Mouse (Mus musculus) limb, embryonic 15.5 days (tissue): Measurements from ENCODE around the gene Cdc27. TPM values are rescaled to one million over a fixed set of nuclear protein-coding genes. Genes with fewer than 3 reads are reported as not detected.
A peak's percentile ranks its signal among the peaks of the same experiment; 100 is the strongest.

Source experiments
- ATAC-seq: fragments of 200-750 bp; cut with Nextera tagmentation; 2 replicates; pipeline ENCODE4 v1.8.0; 2017; ENCODE audit warnings: low read depth, moderate TSS enrichment; ENCODE audit not compliant: insufficient number of reproducible peaks, low FRiP score, low TSS enrichment
- H3K27ac ChIP-seq: fragments of 300-500 bp; sonication (generic); 2 replicates; pipeline ENCODE4 v1.5.1; 2015; ENCODE audit warnings: moderate library complexity, mild to moderate bottlenecking, inconsistent platforms
- H3K27me3 ChIP-seq: fragments of 300-500 bp; sonication (generic); 2 replicates; pipeline ENCODE4 v1.6.1; 2015; ENCODE audit warnings: inconsistent platforms
- H3K36me3 ChIP-seq: fragments of 300-500 bp; sonication (generic); 2 replicates; pipeline ENCODE4 v1.6.1; 2015; ENCODE audit warnings: inconsistent platforms
- H3K4me1 ChIP-seq: fragments of 300-500 bp; sonication (generic); 2 replicates; pipeline ENCODE4 v1.6.1; 2015; ENCODE audit warnings: inconsistent platforms
- H3K4me2 ChIP-seq: fragments of 300-500 bp; sonication (generic); 2 replicates; pipeline ENCODE4 v1.6.1; 2015; ENCODE audit warnings: mild to moderate bottlenecking, inconsistent platforms
- H3K4me3 ChIP-seq: fragments of 300-500 bp; sonication (generic); 2 replicates; pipeline ENCODE4 v1.5.1; 2015; ENCODE audit warnings: mild to moderate bottlenecking, inconsistent platforms
- H3K9ac ChIP-seq: fragments of 300-500 bp; sonication (generic); 2 replicates; pipeline ENCODE4 v1.6.1; 2015; ENCODE audit warnings: inconsistent platforms
- H3K9me3 ChIP-seq: fragments of 300-500 bp; sonication (generic); 2 replicates; pipeline ENCODE4 v1.6.1; 2016; ENCODE audit warnings: inconsistent platforms
- WGBS: fragments of 180-500 bp; shearing (Covaris S2); methylation state at CpG from one replicate; pipeline ENCODE4 v1.1.7; 2015; 5-methylcytosine and 5-hydroxymethylcytosine counted together
- polyA plus RNA-seq: library from polyadenylated mRNA; unstranded; fragments of >200 nt; fragmentation: Nextera tagmentation; extraction: Ambion mirVana; gene quantifications from 2 replicates; pipeline ENCODE4 v1.2.1, GENCODE M21; 2015

Cdc27 gene
- polyA plus RNA-seq: 37.4 and 40.6 TPM in 2 replicates

DNA sequence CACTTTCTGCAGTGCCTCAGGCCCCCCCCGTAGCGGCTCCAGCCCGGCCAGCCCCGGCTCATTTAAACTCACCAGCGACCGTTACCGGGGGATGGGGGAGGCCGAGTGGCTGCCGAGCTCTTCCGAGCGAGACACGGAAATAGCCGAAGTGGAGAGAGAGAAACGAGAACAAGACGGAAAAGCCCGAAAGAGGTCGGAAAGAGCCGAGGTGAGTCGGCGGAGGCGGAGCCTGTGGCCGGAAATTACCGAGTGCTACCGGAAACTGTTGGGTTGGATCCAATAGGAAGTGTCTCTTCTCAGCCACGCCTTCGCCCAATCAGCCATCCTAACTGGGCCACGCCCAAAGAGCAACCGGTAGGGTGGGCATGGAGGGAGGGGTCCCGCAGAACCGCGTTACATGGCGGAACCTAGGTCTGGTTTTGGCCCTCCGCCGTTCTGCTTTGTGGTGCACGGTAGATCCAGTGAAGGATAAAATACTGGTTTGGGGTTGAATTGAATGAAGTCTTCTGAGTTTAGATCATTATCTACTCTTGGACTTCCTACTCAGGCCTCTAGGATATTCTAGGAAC, at the start of gene Cdc27, which contains the start of gene Myl4:
TSS of gene Cdc27 (minus strand) at position 215 of the 569 bp plus-strand sequence.
TSS of gene Myl4 (plus strand) at position 258 of the 569 bp plus-strand sequence.
- no peaks in the 10 kb centered on the region for H3K27me3 ChIP-seq
- no peaks in the 10 kb centered on the region for H3K4me1 ChIP-seq
- H3K27ac ChIP-seq: peak within 1 kb of the TSS; percentile 89
- ATAC-seq: peak; percentile 94
- H3K4me2 ChIP-seq: peak within 1 kb of the TSS; percentile 61
- WGBS: under 1% methylated on average over 35 of the region's 35 CpGs
- peak within 1 kb of the TSS; percentile 85 for H3K4me3 ChIP-seq
- H3K9ac ChIP-seq: peak within 1 kb of the TSS; percentile 95
- no peaks in the 10 kb centered on the region for H3K9me3 ChIP-seq
- no peaks in the 10 kb centered on the region; the same call in 1 of the 2 replicates for H3K36me3 ChIP-seq

DNA sequence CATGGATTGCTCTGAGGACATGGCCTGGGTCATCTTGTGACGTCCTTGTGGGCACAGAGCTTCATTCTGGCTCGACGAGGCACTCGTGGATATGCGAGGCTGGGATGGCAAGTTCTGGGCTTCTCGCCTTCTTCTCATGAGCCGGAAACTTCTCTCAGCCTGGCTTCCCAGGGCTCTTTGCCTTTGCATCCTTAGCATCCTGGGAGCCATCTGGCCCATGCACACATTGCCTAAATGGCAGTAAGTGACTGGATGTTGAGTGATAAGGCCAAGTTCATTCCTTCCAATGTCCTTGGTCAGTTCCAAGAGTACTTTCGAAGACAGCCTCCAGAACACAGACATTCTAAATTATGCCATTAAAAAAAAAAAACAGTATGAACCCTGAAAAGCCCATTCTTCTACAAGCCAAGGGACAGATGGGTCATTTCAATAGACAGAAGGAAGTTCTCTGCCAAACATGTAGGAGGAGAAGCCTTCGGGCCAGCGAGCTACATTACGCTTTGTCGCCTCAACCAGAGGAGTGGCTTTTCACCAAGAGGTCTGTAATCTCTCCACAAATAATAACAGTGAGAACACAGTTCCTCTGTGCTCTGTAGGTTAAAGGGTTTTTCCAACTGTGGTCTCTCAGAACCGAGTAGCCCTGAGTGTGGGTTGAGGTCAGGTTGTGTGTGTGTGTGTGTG, 49.0 kb upstream of the Cdc27 start:
- Histone ChIP-seq H3K36me3 (no peaks in the 10 kb centered on the region), H3K9me3 (no peaks in the 10 kb centered on the region), H3K9ac (no peak overlapping the region), H3K27ac (no peak overlapping the region), H3K27me3 (no peaks in the 10 kb centered on the region), H3K4me3 (no peak overlapping the region), H3K4me2 (no peak overlapping the region), H3K4me1 (no peaks in the 10 kb centered on the region)
- WGBS: 83% methylated on average over 13 of the region's 13 CpGs
- no peak for ATAC-seq

GRCm38 (mm10) chr11:104596365-104596764, 45.9 kb upstream of the Cdc27 start:
- Histone ChIP-seq H3K9ac (no peak overlapping the region), H3K4me2 (no peak overlapping the region), H3K9me3 (no peaks in the 10 kb centered on the region), H3K27me3 (no peaks in the 10 kb centered on the region), H3K36me3 (no peaks in the 10 kb centered on the region), H3K4me3 (no peak overlapping the region), H3K27ac (no peak overlapping the region), H3K4me1 (no peaks in the 10 kb centered on the region)
- 79% methylated on average over 10 of the region's 10 CpGs for WGBS
- ATAC-seq: no peak

DNA sequence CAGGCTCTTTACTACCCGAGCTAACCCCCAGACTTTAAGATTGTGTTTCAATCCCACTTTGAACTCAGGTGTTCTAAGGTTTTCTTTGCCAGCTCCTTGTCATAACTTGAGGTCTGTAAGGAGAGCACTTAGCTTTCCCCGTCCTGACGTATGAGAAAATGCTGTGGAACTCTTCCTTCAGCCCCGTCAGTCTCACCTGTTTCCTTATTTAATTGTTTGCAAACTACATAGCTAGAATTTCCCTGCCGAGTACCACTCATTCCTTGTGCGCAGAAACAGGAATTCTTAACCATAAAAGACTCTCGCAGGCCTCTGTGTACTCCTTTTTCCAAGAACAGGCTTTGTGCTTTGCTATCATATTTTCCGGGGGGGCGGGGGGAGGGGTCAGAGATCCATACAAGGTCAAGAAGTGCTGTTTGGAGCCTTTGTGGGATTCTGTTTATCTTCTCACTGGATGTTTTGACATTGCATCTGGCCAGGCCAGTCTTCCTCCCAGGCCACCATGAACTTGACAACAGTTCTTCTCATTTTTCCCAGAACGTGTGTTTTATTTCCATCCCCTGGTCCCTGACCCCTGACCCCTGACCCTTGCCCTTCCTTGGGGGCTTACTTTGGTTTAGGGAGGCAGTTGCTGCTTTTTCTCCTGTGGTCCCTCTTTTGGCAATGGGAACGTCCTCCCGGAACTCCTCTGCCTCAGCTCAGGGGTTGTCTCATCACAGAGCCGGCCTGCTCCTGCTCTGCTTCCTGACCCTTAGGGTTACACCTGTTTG, 41.8 kb upstream of the Cdc27 start:
- no peak overlapping the region for H3K4me2 ChIP-seq
- H3K27me3 ChIP-seq: no peaks in the 10 kb centered on the region
- no peaks in the 10 kb centered on the region for H3K36me3 ChIP-seq
- ATAC-seq: no peak
- H3K9me3 ChIP-seq: no peaks in the 10 kb centered on the region
- WGBS: 67% methylated on average over 13 of the region's 13 CpGs
- 0 out of 2 replicates have a peak, but pooled peaks cover 6% of the 10 kb centered on the region for H3K4me1 ChIP-seq
- H3K4me3 ChIP-seq: no peak overlapping the region
- H3K27ac ChIP-seq: no peak overlapping the region
- H3K9ac ChIP-seq: no peak overlapping the region

- H3K27ac ChIP-seq: no peak overlapping the region
- H3K4me2 ChIP-seq: no peak overlapping the region
- H3K9ac ChIP-seq: no peak overlapping the region
- H3K4me3 ChIP-seq: no peak overlapping the region
- WGBS: 2% methylated on average over 8 of the region's 8 CpGs
- H3K27me3 ChIP-seq: no peaks in the 10 kb centered on the region
- H3K4me1 ChIP-seq: 0 out of 2 replicates have a peak, but pooled peaks cover 6% of the 10 kb centered on the region
- ATAC-seq: peak; percentile 70; the same call in 1 of the 2 replicates
- H3K9me3 ChIP-seq: no peaks in the 10 kb centered on the region
- H3K36me3 ChIP-seq: no peaks in the 10 kb centered on the region
Measured at GRCm38 (mm10) chr11:104590148-104590547, 39.7 kb upstream of the Cdc27 start.

GRCm38 (mm10) chr11:104589570-104589969, 39.1 kb upstream of the Cdc27 start:
- no peaks in the 10 kb centered on the region for H3K36me3 ChIP-seq
- H3K27ac ChIP-seq: no peak overlapping the region
- ATAC-seq: peak; percentile 23; the same call in 1 of the 2 replicates
- H3K9ac ChIP-seq: no peak overlapping the region
- no peaks in the 10 kb centered on the region for H3K9me3 ChIP-seq
- no peaks in the 10 kb centered on the region for H3K27me3 ChIP-seq
- H3K4me3 ChIP-seq: no peak overlapping the region
- H3K4me1 ChIP-seq: 0 out of 2 replicates have a peak, but pooled peaks cover 6% of the 10 kb centered on the region
- no peak overlapping the region for H3K4me2 ChIP-seq
- 65% methylated on average over 1 of the region's 1 CpGs for WGBS

- 0 out of 2 replicates have a peak, but pooled peaks cover 6% of the 10 kb centered on the region for H3K4me1 ChIP-seq
- no peak for ATAC-seq
- H3K9me3 ChIP-seq: no peaks in the 10 kb centered on the region
- H3K9ac ChIP-seq: no peak overlapping the region
- H3K4me2 ChIP-seq: no peak overlapping the region
- 86% methylated on average over 2 of the region's 2 CpGs for WGBS
- H3K27ac ChIP-seq: no peak overlapping the region
- no peaks in the 10 kb centered on the region for H3K36me3 ChIP-seq
- no peak overlapping the region for H3K4me3 ChIP-seq
- no peaks in the 10 kb centered on the region for H3K27me3 ChIP-seq
Measured at GRCm38 (mm10) chr11:104588513-104588912, 38.1 kb upstream of the Cdc27 start.

DNA sequence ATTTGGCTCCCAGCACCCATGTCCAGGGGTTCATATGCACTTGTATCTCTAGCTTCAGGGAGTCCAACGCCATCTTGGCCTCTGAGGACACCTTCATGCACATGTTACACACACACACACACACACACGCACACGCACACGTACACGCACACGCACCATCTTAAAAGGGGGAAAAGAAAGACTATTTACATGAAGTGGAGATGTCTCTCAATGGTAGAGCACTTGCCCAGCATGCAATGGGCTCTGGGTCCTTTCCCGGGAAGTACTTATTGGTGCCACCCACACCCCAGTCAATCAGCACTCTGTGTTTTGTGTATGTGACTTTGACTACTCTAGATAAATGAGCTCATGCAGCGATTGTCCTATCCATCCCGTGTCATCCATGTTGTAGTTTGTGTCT, 37.5 kb upstream of the Cdc27 start:
- Histone ChIP-seq H3K4me3 (no peak overlapping the region), H3K36me3 (no peaks in the 10 kb centered on the region), H3K27ac (no peak overlapping the region), H3K4me1 (0 out of 2 replicates have a peak, but pooled peaks cover 6% of the 10 kb centered on the region), H3K9ac (no peak overlapping the region), H3K9me3 (no peaks in the 10 kb centered on the region), H3K27me3 (0 out of 2 replicates have a peak, but pooled peaks cover 3% of the 10 kb centered on the region), H3K4me2 (no peak overlapping the region)
- 94% methylated on average over 9 of the region's 9 CpGs for WGBS
- ATAC-seq: no peak

- Histone ChIP-seq H3K4me1 (peaks cover 13% of the 10 kb centered on the region; the same call in 1 of the 2 replicates), H3K4me3 (no peak overlapping the region), H3K36me3 (no peaks in the 10 kb centered on the region), H3K27me3 (0 out of 2 replicates have a peak, but pooled peaks cover 3% of the 10 kb centered on the region), H3K4me2 (no peak overlapping the region), H3K9ac (no peak overlapping the region), H3K27ac (no peak overlapping the region), H3K9me3 (no peaks in the 10 kb centered on the region)
- ATAC-seq: no peak
- WGBS: 78% methylated on average over 5 of the region's 5 CpGs
Measured at GRCm38 (mm10) chr11:104585495-104585894, 35.1 kb upstream of the Cdc27 start.

DNA sequence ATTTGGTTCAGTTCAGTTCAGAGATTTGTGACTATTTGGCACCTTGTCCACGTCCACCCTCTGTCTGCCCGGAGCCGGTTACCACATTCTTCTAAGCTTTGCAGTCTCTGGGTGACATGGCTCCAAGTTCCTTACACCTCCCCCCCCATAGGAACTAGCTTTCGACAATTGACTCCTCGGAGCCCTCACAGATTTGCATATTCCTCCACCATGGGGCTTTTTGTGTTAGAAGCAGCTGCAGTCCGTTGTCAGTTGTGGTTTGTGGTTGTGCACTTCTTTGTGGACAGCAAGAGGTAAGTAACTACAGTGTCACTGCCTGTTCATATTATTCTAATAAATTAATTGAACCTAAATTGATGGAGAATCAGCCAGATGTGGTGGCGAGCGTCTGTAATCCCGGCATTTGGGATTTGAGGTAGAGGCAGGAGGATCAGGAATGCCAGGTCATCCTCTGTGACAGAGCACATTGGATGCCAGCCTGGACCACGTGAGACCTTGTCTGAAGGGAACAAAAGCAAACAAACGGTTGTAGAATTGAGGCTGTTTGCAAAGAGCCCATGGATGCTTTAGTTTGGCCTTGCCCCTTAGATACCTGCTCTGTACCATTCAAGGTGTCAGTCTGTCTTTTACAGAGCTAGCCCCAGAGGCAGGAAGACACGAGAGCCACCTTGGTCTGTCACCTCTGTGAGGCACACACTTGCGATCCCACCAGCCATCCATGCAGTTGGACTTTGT, 32.4 kb upstream of the Cdc27 start:
- H3K9me3 ChIP-seq: no peaks in the 10 kb centered on the region
- peaks cover 8% of the 10 kb centered on the region; the same call in 1 of the 2 replicates for H3K4me1 ChIP-seq
- peaks cover 7% of the 10 kb centered on the region; the same call in 1 of the 2 replicates for H3K27me3 ChIP-seq
- H3K4me2 ChIP-seq: no peak overlapping the region
- ATAC-seq: no peak
- no peak overlapping the region for H3K4me3 ChIP-seq
- no peaks in the 10 kb centered on the region for H3K36me3 ChIP-seq
- WGBS: 63% methylated on average over 13 of the region's 13 CpGs
- H3K27ac ChIP-seq: no peak overlapping the region
- H3K9ac ChIP-seq: no peak overlapping the region

DNA sequence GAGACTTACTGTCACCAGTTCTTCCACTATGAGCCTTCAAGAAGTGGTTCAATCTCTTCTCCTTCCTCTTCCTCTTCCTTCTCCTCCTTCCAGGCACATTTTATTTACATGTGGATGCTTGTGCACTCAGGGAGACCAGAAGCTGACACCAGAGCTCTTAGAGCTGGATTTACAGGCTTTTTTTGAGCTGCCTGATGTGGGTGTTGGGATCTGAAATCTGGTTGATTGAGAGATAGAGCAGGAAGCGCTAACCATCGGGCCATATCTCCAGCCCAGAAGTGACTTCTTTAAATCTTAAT, 31.8 kb upstream of the Cdc27 start:
- Histone ChIP-seq H3K4me1 (peaks cover 8% of the 10 kb centered on the region; the same call in 1 of the 2 replicates), H3K9me3 (no peaks in the 10 kb centered on the region), H3K9ac (no peak overlapping the region), H3K36me3 (no peaks in the 10 kb centered on the region), H3K27ac (no peak overlapping the region), H3K4me3 (no peak overlapping the region), H3K4me2 (no peak overlapping the region), H3K27me3 (peaks cover 7% of the 10 kb centered on the region; the same call in 1 of the 2 replicates)
- ATAC-seq: no peak
- 77% methylated on average over 2 of the region's 2 CpGs for WGBS
